Mouse (Mus musculus): ENCODE data around the gene D330045A20Rik.
"Not testable (repeated sequence)": the region's sequence is repeated elsewhere in the genome, so short reads cannot be mapped to it uniquely, and the experiment has no call there.

Gene D330045A20Rik

GRCm38 (mm10) chrX:139578649-139579278 lies 98.6 kb downstream of the D330045A20Rik start:
- DNase-seq = no peak

DNA sequence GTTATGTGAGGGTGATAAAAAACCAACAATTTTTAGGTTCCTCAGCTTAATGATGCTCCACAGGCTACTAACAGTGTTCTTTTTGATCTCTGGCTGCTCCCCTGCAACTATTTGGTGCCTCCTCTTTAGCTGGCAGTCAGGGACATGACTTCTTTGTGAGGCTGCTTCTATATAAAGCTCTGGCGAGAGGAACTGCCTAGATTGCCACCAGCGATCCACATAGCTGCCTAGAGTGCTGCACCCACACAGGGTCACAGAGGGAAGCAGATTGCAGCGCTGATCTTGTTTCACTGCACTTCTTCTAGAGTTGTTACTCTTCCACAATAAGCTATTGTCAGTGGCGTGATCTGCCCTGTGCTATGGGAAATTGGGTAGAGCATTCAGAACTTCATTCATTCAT lies 103.4 kb downstream of the D330045A20Rik start:
- no peak for DNase-seq

DNA sequence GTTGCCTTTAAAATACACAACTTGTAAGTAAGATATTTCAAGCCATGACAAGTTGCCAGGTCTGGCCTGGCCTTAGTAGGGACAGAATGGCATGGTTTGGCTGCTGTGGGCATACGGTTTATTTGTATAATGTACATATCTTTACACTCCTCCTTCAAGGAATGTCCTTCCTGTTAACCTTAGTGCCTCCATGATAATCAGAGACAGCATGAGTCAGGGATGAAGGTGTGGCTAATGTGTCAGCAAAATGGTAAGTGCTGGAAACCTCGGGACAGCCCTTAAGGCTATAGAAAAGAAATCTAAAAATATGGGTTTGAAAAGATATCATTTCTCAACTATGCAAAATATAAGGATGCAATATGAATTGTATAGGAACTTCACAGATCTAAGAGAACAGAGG lies 106.5 kb downstream of the D330045A20Rik start:
- DNase-seq = not testable (repeated sequence)

GRCm38 (mm10) chrX:139596404-139596803 lies 116.2 kb downstream of the D330045A20Rik start:
- DNase-seq = peak; percentile 9

Data from kidney, postnatal 14 days (tissue).